Mouse (Mus musculus) intestine, postnatal 0 days (tissue): ENCODE results near the gene Itprid1. TPM values are rescaled to one million over a fixed set of nuclear protein-coding genes. Genes with fewer than 3 reads are reported as not detected.

Experiments
- ATAC-seq: fragments of 200-750 bp; cut with Nextera tagmentation; 2 replicates; pipeline ENCODE4 v1.8.0; 2017; ENCODE audit warnings: mild to moderate bottlenecking, moderate TSS enrichment, moderate library complexity
- H3K27ac ChIP-seq: fragments of 300-500 bp; sonication (generic); 2 replicates; pipeline ENCODE4 v1.5.1; 2014; ENCODE audit warnings: mild to moderate bottlenecking, low read depth, low read length, moderate library complexity
- H3K27me3 ChIP-seq: fragments of 300-500 bp; sonication (generic); replicated peaks from 2 replicates; pipeline ENCODE4 v1.6.1; 2014; ENCODE audit warnings: low read length, mixed read lengths; ENCODE audit not compliant: control insufficient read depth, insufficient read depth
- H3K36me3 ChIP-seq: fragments of 300-500 bp; sonication (generic); 2 replicates; pipeline ENCODE4 v1.6.1; 2014; ENCODE audit warnings: mild to moderate bottlenecking, moderate library complexity; ENCODE audit not compliant: control insufficient read depth, insufficient read depth
- H3K4me1 ChIP-seq: fragments of 300-500 bp; sonication (generic); replicated peaks from 2 replicates; pipeline ENCODE4 v1.6.1; 2014; ENCODE audit warnings: antibody characterized with exemption, low read length, mixed read lengths; ENCODE audit not compliant: control insufficient read depth, insufficient read depth
- H3K4me2 ChIP-seq: fragments of 300-500 bp; sonication (generic); replicated peaks from 2 replicates; pipeline ENCODE4 v1.6.1; 2014; ENCODE audit warnings: low read depth, mild to moderate bottlenecking, moderate library complexity
- H3K4me3 ChIP-seq: fragments of 300-500 bp; sonication (generic); 2 replicates; pipeline ENCODE4 v1.5.1; 2014; ENCODE audit warnings: low read depth, low read length
- H3K9ac ChIP-seq: fragments of 300-500 bp; sonication (generic); 2 replicates; pipeline ENCODE4 v1.6.1; 2014; ENCODE audit warnings: mild to moderate bottlenecking, low read depth, low read length
- H3K9me3 ChIP-seq: fragments of 300-500 bp; sonication (generic); 2 replicates; pipeline ENCODE4 v1.6.1; 2016; ENCODE audit warnings: mixed run types; ENCODE audit not compliant: control insufficient read depth
- CTCF ChIP-seq: sonication (generic); IDR thresholded peaks from 2 replicates; pipeline ENCODE4 v1.5.1; 2016; ENCODE audit warnings: low read depth, mild to moderate bottlenecking, control low read depth, antibody characterized with exemption, moderate library complexity
- WGBS: fragments of 180-500 bp; shearing (Covaris S2); extraction: QIAGEN DNeasy Blood & Tissue Kit; methylation state at CpG from one replicate; pipeline ENCODE4 v1.1.7; 2014; 5-methylcytosine and 5-hydroxymethylcytosine counted together
- polyA plus RNA-seq: library from polyadenylated mRNA; unstranded; fragments of >200 nt; fragmentation: Nextera tagmentation; extraction: Ambion mirVana; gene quantifications from 2 replicates; pipeline ENCODE4 v1.2.1, GENCODE M21; 2015

Itprid1 gene
- polyA plus RNA-seq, 1 experiment from 2014 or later = not detected

GRCm38 (mm10) chr6:55812353-55812752 lies 24.3 kb upstream of the Itprid1 start:
- WGBS = 59% methylated on average over 1 of the region's 1 CpGs
- H3K27ac ChIP-seq = no peak overlapping the region
- no peak for ATAC-seq

GRCm38 (mm10) chr6:55814184-55814926 lies 22.3 kb upstream of the Itprid1 start:
- Histone ChIP-seq H3K27ac (no peak overlapping the region), H3K4me1 (no peaks in the 10 kb centered on the region), H3K4me2 (no peak overlapping the region), H3K36me3 (no peaks in the 10 kb centered on the region), H3K4me3 (no peak overlapping the region), H3K27me3 (no peaks in the 10 kb centered on the region), H3K9ac (no peak overlapping the region), H3K9me3 (no peaks in the 10 kb centered on the region)
- ATAC-seq = no peak
- 57% methylated on average over 12 of the region's 12 CpGs for WGBS
- no peak for TF ChIP-seq CTCF

More at GRCm38 (mm10) chr6:55812353-55812752, 24.3 kb upstream of the Itprid1 start:
- no peaks in the 10 kb centered on the region for H3K4me1 ChIP-seq
- no peak overlapping the region for H3K9ac ChIP-seq
- peak; percentile 63 for TF ChIP-seq CTCF
- H3K9me3 ChIP-seq = no peaks in the 10 kb centered on the region
- H3K4me2 ChIP-seq = no peak overlapping the region
- no peak overlapping the region for H3K4me3 ChIP-seq
- no peaks in the 10 kb centered on the region for H3K36me3 ChIP-seq
- no peaks in the 10 kb centered on the region for H3K27me3 ChIP-seq

DNA sequence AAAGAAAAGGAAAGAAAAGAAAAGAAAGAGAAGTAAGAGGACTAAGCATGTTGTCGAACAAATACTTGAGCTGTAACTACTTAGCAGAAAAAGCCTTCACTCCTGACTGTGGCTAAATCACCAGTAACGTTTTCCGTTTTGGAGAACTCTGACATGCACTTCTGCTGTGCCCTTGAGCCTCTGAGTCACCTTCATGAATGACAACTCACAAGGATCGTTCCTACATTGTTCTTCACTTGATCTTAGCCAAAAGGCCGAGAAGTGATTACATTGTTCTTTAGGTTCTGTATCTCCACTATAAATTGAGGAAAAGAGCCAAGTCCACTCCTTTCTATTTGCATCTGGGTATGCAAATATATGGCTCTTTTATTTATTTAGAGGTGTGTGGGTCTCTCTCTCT lies 19.8 kb upstream of the Itprid1 start:
- no peaks in the 10 kb centered on the region for H3K4me1 ChIP-seq
- H3K27me3 ChIP-seq = no peaks in the 10 kb centered on the region
- no peak for TF ChIP-seq CTCF
- H3K9me3 ChIP-seq = no peaks in the 10 kb centered on the region
- 78% methylated on average over 5 of the region's 5 CpGs for WGBS
- ATAC-seq = no peak
- no peak overlapping the region for H3K4me3 ChIP-seq
- H3K27ac ChIP-seq = no peak overlapping the region
- no peak overlapping the region for H3K4me2 ChIP-seq
- H3K9ac ChIP-seq = no peak overlapping the region
- no peaks in the 10 kb centered on the region for H3K36me3 ChIP-seq

GRCm38 (mm10) chr6:55829722-55830121 lies 7.0 kb upstream of the Itprid1 start:
- no peaks in the 10 kb centered on the region for H3K27me3 ChIP-seq
- no peaks in the 10 kb centered on the region for H3K36me3 ChIP-seq
- no peak overlapping the region for H3K9ac ChIP-seq
- ATAC-seq = no peak
- H3K4me1 ChIP-seq = no peaks in the 10 kb centered on the region
- H3K27ac ChIP-seq = no peak overlapping the region
- no peak overlapping the region for H3K4me3 ChIP-seq
- H3K4me2 ChIP-seq = no peak overlapping the region
- WGBS = 85% methylated on average over 6 of the region's 6 CpGs
- TF ChIP-seq CTCF = no peak
- no peaks in the 10 kb centered on the region for H3K9me3 ChIP-seq

DNA sequence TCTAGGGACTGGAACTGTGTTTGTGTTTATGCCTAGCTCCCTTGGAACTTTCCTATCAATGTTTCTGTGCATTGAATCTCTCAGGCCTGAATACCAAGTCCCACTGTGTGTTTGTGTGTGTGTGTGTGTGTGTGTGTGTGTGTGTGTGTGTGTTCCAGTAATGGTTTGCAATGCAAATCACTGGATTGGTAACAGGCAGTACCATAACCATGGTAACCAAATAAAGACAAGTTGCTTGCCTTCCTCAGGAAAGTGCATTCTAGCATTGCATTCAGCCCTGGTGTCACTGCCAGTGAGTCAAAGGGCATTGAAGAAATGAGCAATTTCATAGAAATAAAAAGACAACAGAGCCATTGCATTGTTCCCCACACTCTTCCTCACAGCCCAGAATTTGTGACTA lies 15.9 kb downstream of the Itprid1 start:
- H3K4me2 ChIP-seq = no peak overlapping the region

DNA sequence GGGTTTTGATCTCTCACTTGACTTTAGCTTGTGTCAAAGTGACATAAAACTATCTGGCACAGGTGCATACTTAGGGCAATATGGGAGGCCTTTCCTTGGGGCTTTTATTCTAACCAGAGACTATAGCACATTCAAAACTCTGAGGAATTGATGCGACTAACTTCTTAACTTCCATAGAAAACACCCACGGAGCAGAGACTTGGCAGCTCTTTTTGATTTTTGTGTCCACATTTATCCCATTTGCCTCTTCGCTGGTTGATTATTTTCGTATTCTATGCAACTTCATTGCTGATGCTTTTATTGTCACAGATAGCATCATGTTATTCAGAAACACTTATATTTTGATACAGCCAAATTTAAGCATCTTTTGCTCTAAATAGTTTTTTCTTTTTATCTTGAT lies 19.4 kb downstream of the Itprid1 start:
- H3K4me3 ChIP-seq = no peak overlapping the region
- H3K9me3 ChIP-seq = no peaks in the 10 kb centered on the region
- H3K36me3 ChIP-seq = no peaks in the 10 kb centered on the region
- ATAC-seq = no peak
- H3K9ac ChIP-seq = no peak overlapping the region
- H3K4me1 ChIP-seq = no peaks in the 10 kb centered on the region
- TF ChIP-seq CTCF = no peak
- H3K27me3 ChIP-seq = no peaks in the 10 kb centered on the region
- no peak overlapping the region for H3K27ac ChIP-seq
- WGBS = 85% methylated on average over 4 of the region's 4 CpGs
- H3K4me2 ChIP-seq = no peak overlapping the region

More for the DNA sequence above, 15.9 kb downstream of the Itprid1 start:
- H3K4me1 ChIP-seq = no peaks in the 10 kb centered on the region
- H3K27me3 ChIP-seq = no peaks in the 10 kb centered on the region
- H3K9me3 ChIP-seq = no peaks in the 10 kb centered on the region
- no peak for TF ChIP-seq CTCF
- no peak overlapping the region for H3K4me3 ChIP-seq
- no peak for ATAC-seq
- H3K27ac ChIP-seq = no peak overlapping the region
- no peak overlapping the region for H3K9ac ChIP-seq
- no peaks in the 10 kb centered on the region for H3K36me3 ChIP-seq
